Mouse (Mus musculus) stomach, embryonic 15.5 days (tissue): ENCODE results near the gene D5Ertd579e. TPM values are rescaled to one million over a fixed set of nuclear protein-coding genes. Genes with fewer than 3 reads are reported as not detected.

ENCODE experiments used
- ATAC-seq: fragments of 200-750 bp; cut with Nextera tagmentation; 2 replicates; pipeline ENCODE4 v1.8.0; 2017; ENCODE audit warnings: low read depth, moderate number of reproducible peaks, moderate TSS enrichment; ENCODE audit not compliant: insufficient read depth, low FRiP score
- H3K27ac ChIP-seq: fragments of 300-500 bp; sonication (generic); 2 replicates; pipeline ENCODE4 v1.5.1; 2015; ENCODE audit warnings: mild to moderate bottlenecking, inconsistent platforms
- H3K27me3 ChIP-seq: fragments of 300-500 bp; sonication (generic); replicated peaks from 2 replicates; pipeline ENCODE4 v1.6.1; 2015; ENCODE audit warnings: inconsistent platforms
- H3K36me3 ChIP-seq: fragments of 300-500 bp; sonication (generic); 2 replicates; pipeline ENCODE4 v1.6.1; 2015; ENCODE audit warnings: inconsistent platforms
- H3K4me1 ChIP-seq: fragments of 300-500 bp; sonication (generic); 2 replicates; pipeline ENCODE4 v1.6.1; 2015; ENCODE audit warnings: inconsistent platforms
- H3K4me2 ChIP-seq: fragments of 300-500 bp; sonication (generic); 2 replicates; pipeline ENCODE4 v1.6.1; 2015; ENCODE audit warnings: mild to moderate bottlenecking, inconsistent platforms
- H3K4me3 ChIP-seq: fragments of 300-500 bp; sonication (generic); replicated peaks from 2 replicates; pipeline ENCODE4 v1.5.1; 2015; ENCODE audit warnings: inconsistent platforms
- H3K9ac ChIP-seq: fragments of 300-500 bp; sonication (generic); 2 replicates; pipeline ENCODE4 v1.6.1; 2015; ENCODE audit warnings: inconsistent platforms
- H3K9me3 ChIP-seq: fragments of 300-500 bp; sonication (generic); 2 replicates; pipeline ENCODE4 v1.6.1; 2016; ENCODE audit warnings: inconsistent platforms
- WGBS: fragments of 180-500 bp; shearing (Covaris S2); methylation state at CpG from one replicate; pipeline ENCODE4 v1.1.7; 2015; 5-methylcytosine and 5-hydroxymethylcytosine counted together
- polyA plus RNA-seq: library from polyadenylated mRNA; unstranded; fragments of >200 nt; fragmentation: Nextera tagmentation; extraction: Ambion mirVana; gene quantifications from 2 replicates; pipeline ENCODE4 v1.2.1, GENCODE M21; 2015

D5Ertd579e gene
- polyA plus RNA-seq, 1 experiment from 2014 or later: 20.0 TPM

GRCm38 (mm10) chr5:36620409-36621057 is 75.3 kb downstream of the D5Ertd579e start:
- Histone ChIP-seq H3K27me3 (no peaks in the 10 kb centered on the region), H3K4me3 (no peak overlapping the region), H3K9me3 (no peaks in the 10 kb centered on the region), H3K4me2 (no peak overlapping the region; the same call in 1 of the 2 replicates), H3K27ac (peak overlapping the region; percentile 63; the same call in 1 of the 2 replicates), H3K36me3 (peaks cover 9% of the 10 kb centered on the region), H3K4me1 (peaks cover 7% of the 10 kb centered on the region; the same call in 1 of the 2 replicates), H3K9ac (no peak overlapping the region)
- 57% methylated on average over 8 of the region's 8 CpGs for WGBS
- ATAC-seq: peak; percentile 66; the same call in 1 of the 2 replicates

- Histone ChIP-seq H3K4me2 (no peak overlapping the region), H3K4me1 (peaks cover 7% of the 10 kb centered on the region; the same call in 1 of the 2 replicates), H3K27me3 (no peaks in the 10 kb centered on the region), H3K9me3 (no peaks in the 10 kb centered on the region), H3K4me3 (no peak overlapping the region), H3K27ac (0 out of 2 replicates have a peak overlapping the region, but pooled peaks have one; percentile 3), H3K9ac (no peak overlapping the region), H3K36me3 (peaks cover 14% of the 10 kb centered on the region)
- 61% methylated on average over 5 of the region's 5 CpGs for WGBS
- no peak for ATAC-seq
Measured at GRCm38 (mm10) chr5:36618890-36619289, 76.9 kb downstream of the D5Ertd579e start.

GRCm38 (mm10) chr5:36618356-36618755 is 77.5 kb downstream of the D5Ertd579e start:
- no peaks in the 10 kb centered on the region for H3K27me3 ChIP-seq
- 43% methylated on average over 4 of the region's 4 CpGs for WGBS
- no peaks in the 10 kb centered on the region for H3K9me3 ChIP-seq
- H3K4me3 ChIP-seq: no peak overlapping the region
- ATAC-seq: no peak
- peaks cover 7% of the 10 kb centered on the region; the same call in 1 of the 2 replicates for H3K4me1 ChIP-seq
- no peak overlapping the region for H3K27ac ChIP-seq
- no peak overlapping the region for H3K4me2 ChIP-seq
- H3K36me3 ChIP-seq: peaks cover 17% of the 10 kb centered on the region
- H3K9ac ChIP-seq: no peak overlapping the region

- H3K36me3 ChIP-seq: peaks cover 24% of the 10 kb centered on the region
- WGBS: 89% methylated on average over 4 of the region's 4 CpGs
- ATAC-seq: peak; percentile 58; the same call in 1 of the 2 replicates
Measured at GRCm38 (mm10) chr5:36614124-36614523, 81.7 kb downstream of the D5Ertd579e start.

GRCm38 (mm10) chr5:36608939-36609499 is 86.8 kb downstream of the D5Ertd579e start:
- Histone ChIP-seq H3K36me3 (peaks cover 41% of the 10 kb centered on the region), H3K9ac (no peak overlapping the region), H3K27me3 (no peaks in the 10 kb centered on the region), H3K4me3 (no peak overlapping the region), H3K9me3 (no peaks in the 10 kb centered on the region), H3K4me2 (no peak overlapping the region), H3K4me1 (peaks cover 5% of the 10 kb centered on the region; the same call in 1 of the 2 replicates), H3K27ac (no peak overlapping the region)
- ATAC-seq: no peak; the same call in 1 of the 2 replicates
- 82% methylated on average over 2 of the region's 2 CpGs for WGBS

More at GRCm38 (mm10) chr5:36614124-36614523, 81.7 kb downstream of the D5Ertd579e start:
- no peak overlapping the region for H3K4me3 ChIP-seq
- peaks cover 6% of the 10 kb centered on the region; the same call in 1 of the 2 replicates for H3K4me1 ChIP-seq
- H3K9me3 ChIP-seq: no peaks in the 10 kb centered on the region
- H3K27ac ChIP-seq: no peak overlapping the region
- H3K27me3 ChIP-seq: no peaks in the 10 kb centered on the region
- H3K9ac ChIP-seq: no peak overlapping the region
- no peak overlapping the region for H3K4me2 ChIP-seq

- no peak for ATAC-seq
- Histone ChIP-seq H3K27me3 (no peaks in the 10 kb centered on the region), H3K4me2 (no peak overlapping the region), H3K4me3 (no peak overlapping the region), H3K4me1 (no peaks in the 10 kb centered on the region), H3K27ac (no peak overlapping the region), H3K36me3 (peaks cover 41% of the 10 kb centered on the region), H3K9me3 (no peaks in the 10 kb centered on the region), H3K9ac (no peak overlapping the region)
- WGBS: 72% methylated on average over 5 of the region's 5 CpGs
Measured at GRCm38 (mm10) chr5:36603031-36603430, 92.8 kb downstream of the D5Ertd579e start.

- Histone ChIP-seq H3K9ac (no peak overlapping the region), H3K4me3 (no peak overlapping the region), H3K4me2 (no peak overlapping the region), H3K4me1 (no peaks in the 10 kb centered on the region), H3K27me3 (no peaks in the 10 kb centered on the region), H3K27ac (no peak overlapping the region), H3K9me3 (no peaks in the 10 kb centered on the region), H3K36me3 (peaks cover 35% of the 10 kb centered on the region)
- WGBS: 87% methylated on average over 9 of the region's 9 CpGs
- no peak for ATAC-seq
Measured at GRCm38 (mm10) chr5:36602028-36602427, 93.8 kb downstream of the D5Ertd579e start.

- WGBS: 88% methylated on average over 7 of the region's 7 CpGs
- peaks cover 30% of the 10 kb centered on the region for H3K36me3 ChIP-seq
- H3K4me3 ChIP-seq: no peak overlapping the region
- no peak overlapping the region for H3K4me2 ChIP-seq
- no peaks in the 10 kb centered on the region for H3K9me3 ChIP-seq
- H3K27ac ChIP-seq: no peak overlapping the region
- H3K27me3 ChIP-seq: no peaks in the 10 kb centered on the region
- no peak for ATAC-seq
- H3K4me1 ChIP-seq: no peaks in the 10 kb centered on the region
- no peak overlapping the region for H3K9ac ChIP-seq
Measured at GRCm38 (mm10) chr5:36601492-36601891, 94.3 kb downstream of the D5Ertd579e start.

GRCm38 (mm10) chr5:36598883-36599282 is 96.9 kb downstream of the D5Ertd579e start:
- Histone ChIP-seq H3K4me3 (no peak overlapping the region), H3K36me3 (peaks cover 11% of the 10 kb centered on the region), H3K27ac (no peak overlapping the region), H3K9me3 (no peaks in the 10 kb centered on the region), H3K27me3 (no peaks in the 10 kb centered on the region), H3K4me2 (no peak overlapping the region), H3K4me1 (no peaks in the 10 kb centered on the region), H3K9ac (no peak overlapping the region)
- no peak for ATAC-seq
- 94% methylated on average over 1 of the region's 1 CpGs for WGBS

- H3K9me3 ChIP-seq: no peaks in the 10 kb centered on the region
- no peak overlapping the region for H3K4me2 ChIP-seq
- WGBS: 29% methylated on average over 4 of the region's 4 CpGs
- no peak overlapping the region for H3K4me3 ChIP-seq
- no peaks in the 10 kb centered on the region for H3K27me3 ChIP-seq
- no peak overlapping the region for H3K9ac ChIP-seq
- ATAC-seq: no peak
- no peak overlapping the region for H3K27ac ChIP-seq
- H3K4me1 ChIP-seq: no peaks in the 10 kb centered on the region
- H3K36me3 ChIP-seq: peaks cover 11% of the 10 kb centered on the region
Measured at GRCm38 (mm10) chr5:36597653-36598052, 98.2 kb downstream of the D5Ertd579e start.

- H3K4me2 ChIP-seq: no peak overlapping the region
- H3K27me3 ChIP-seq: no peaks in the 10 kb centered on the region
- H3K36me3 ChIP-seq: peaks cover 3% of the 10 kb centered on the region
- no peak overlapping the region for H3K9ac ChIP-seq
- WGBS: 67% methylated on average over 5 of the region's 5 CpGs
- no peak for ATAC-seq
- no peak overlapping the region for H3K27ac ChIP-seq
- H3K9me3 ChIP-seq: no peaks in the 10 kb centered on the region
- no peak overlapping the region for H3K4me3 ChIP-seq
- H3K4me1 ChIP-seq: no peaks in the 10 kb centered on the region
Measured at GRCm38 (mm10) chr5:36596225-36596624, 99.6 kb downstream of the D5Ertd579e start.

GRCm38 (mm10) chr5:36595115-36595514 is 100.7 kb downstream of the D5Ertd579e start:
- H3K9ac ChIP-seq: no peak overlapping the region
- no peak overlapping the region for H3K27ac ChIP-seq
- no peaks in the 10 kb centered on the region for H3K27me3 ChIP-seq
- H3K4me3 ChIP-seq: no peak overlapping the region
- no peak for ATAC-seq
- H3K4me1 ChIP-seq: no peaks in the 10 kb centered on the region
- H3K4me2 ChIP-seq: no peak overlapping the region
- no peaks in the 10 kb centered on the region for H3K9me3 ChIP-seq
- no peaks in the 10 kb centered on the region for H3K36me3 ChIP-seq
- WGBS: 26% methylated on average over 3 of the region's 3 CpGs
